Mouse (Mus musculus) brain, embryonic 14.5 days (tissue): ENCODE results near the gene Pde4d.

ENCODE experiments used
- CTCF ChIP-seq: fragments of 200-500 bp; IDR thresholded peaks from 2 replicates; pipeline ENCODE4 v1.5.1; 2012; ENCODE audit warnings: inconsistent platforms, mild to moderate bottlenecking, moderate library complexity, borderline replicate concordance; ENCODE audit not compliant: insufficient read depth, insufficient read length; ENCODE audit errors: extremely low read depth
- POLR2A ChIP-seq: fragments of 200-500 bp; IDR thresholded peaks from 2 replicates; pipeline ENCODE4 v1.6.1; 2012; ENCODE audit warnings: mild to moderate bottlenecking, inconsistent platforms, borderline replicate concordance; ENCODE audit not compliant: poor library complexity, insufficient read depth, insufficient read length, severe bottlenecking; ENCODE audit errors: extremely low read depth

DNA sequence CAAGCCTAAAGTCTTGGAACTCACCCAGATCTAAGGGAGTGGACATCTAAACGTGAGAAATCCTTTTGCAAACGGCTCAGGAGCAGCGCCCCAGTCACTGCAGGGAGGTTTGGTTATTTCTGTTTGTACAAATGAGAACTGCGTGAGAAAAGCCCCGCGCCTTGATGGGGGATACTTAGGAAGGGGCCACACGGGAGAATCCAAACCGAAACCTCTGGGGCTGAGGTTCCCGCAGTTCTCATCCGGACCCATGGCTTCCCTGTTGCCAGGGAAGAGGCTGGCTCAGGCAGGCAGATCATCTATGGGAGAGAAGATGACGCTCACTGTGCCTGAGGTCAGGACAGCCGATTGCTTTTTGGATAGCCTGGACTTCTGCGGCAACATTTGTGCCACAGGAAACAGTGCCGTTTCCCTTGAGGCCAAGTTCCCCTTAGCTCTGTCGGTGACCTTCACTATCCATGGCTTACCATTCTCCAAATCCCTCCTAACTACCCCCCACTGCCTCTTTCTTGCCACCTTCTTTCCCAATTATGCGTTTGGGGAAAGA is 762.3 kb downstream of the Pde4d start:
- TF ChIP-seq CTCF (no peak), POLR2A (no peak)
